Mouse (Mus musculus) embryonic facial prominence, embryonic 13.5 days (tissue): ENCODE measurements around the gene Pla2g3. TPM values are rescaled to one million over a fixed set of nuclear protein-coding genes. Genes with fewer than 3 reads are reported as not detected.

Experiments
- polyA plus RNA-seq: library from polyadenylated mRNA; unstranded; fragments of >200 nt; fragmentation: Nextera tagmentation; extraction: Ambion mirVana; gene quantifications from 2 replicates; pipeline ENCODE4 v1.2.1, GENCODE M21; 2015

The Pla2g3 gene
- polyA plus RNA-seq, 1 experiment from 2014 or later, result 0.60 TPM

Other genes with a start within 250 kb of the Pla2g3 start
- 214 and 250 TPM in 2 replicates for gene Drg1, start 221.9 kb upstream of the Pla2g3 start, polyA plus RNA-seq
- 52.0 and 52.7 TPM in 2 replicates for gene Patz1, start 199.4 kb upstream of the Pla2g3 start, polyA plus RNA-seq
- gene Pik3ip1, start 157.9 kb upstream of the Pla2g3 start, polyA plus RNA-seq, result 12.8 and 14.6 TPM in 2 replicates
- gene Limk2, start 79.1 kb upstream of the Pla2g3 start, polyA plus RNA-seq, result 80.5 and 84.3 TPM in 2 replicates
- 34.0 and 34.1 TPM in 2 replicates for gene Rnf185, start 35.9 kb upstream of the Pla2g3 start, polyA plus RNA-seq
- gene Inpp5j, start 16.5 kb downstream of the Pla2g3 start, polyA plus RNA-seq, result 0.48 and 0.85 TPM in 2 replicates
- 128 and 132 TPM in 2 replicates for gene Selenom, start 26.4 kb downstream of the Pla2g3 start, polyA plus RNA-seq
- 43.9 and 46.1 TPM in 2 replicates for gene Smtn, start 52.3 kb downstream of the Pla2g3 start, polyA plus RNA-seq
- 35.7 and 38.6 TPM in 2 replicates for gene Morc2a, start 160.9 kb downstream of the Pla2g3 start, polyA plus RNA-seq